Mouse (Mus musculus): ENCODE measurements at regions not wholly inside any gene's neighbourhood (a gene's known extent, or its start where the extent isn't known, plus 50 kb on each side); places are given as distances from the start of the nearest gene placed in this dataset.
A peak's percentile ranks its signal among the peaks of the same experiment; 100 is the strongest.

DNA sequence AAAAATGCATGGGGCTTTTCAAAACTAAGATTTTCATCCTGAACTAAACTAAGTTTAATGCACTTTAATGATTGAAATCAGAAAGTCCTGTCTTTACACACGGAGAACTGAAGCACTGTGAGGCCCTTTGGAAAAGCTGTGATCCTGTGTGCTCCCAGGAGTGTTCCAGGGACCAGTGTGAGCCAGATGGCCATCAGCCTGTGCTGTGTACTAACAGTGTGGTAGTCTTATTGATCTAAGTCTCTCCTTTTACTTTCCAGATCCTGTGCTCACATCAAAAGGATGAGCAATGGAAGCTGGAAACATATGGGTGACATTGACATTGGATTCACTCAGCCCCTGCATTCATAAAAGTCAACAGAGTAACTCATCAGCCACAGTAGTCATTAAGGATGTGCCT lies 322.5 kb downstream of the Amd2 start:
- DNase-seq, result peak in 1 of 2 experiments; percentile 3

DNA sequence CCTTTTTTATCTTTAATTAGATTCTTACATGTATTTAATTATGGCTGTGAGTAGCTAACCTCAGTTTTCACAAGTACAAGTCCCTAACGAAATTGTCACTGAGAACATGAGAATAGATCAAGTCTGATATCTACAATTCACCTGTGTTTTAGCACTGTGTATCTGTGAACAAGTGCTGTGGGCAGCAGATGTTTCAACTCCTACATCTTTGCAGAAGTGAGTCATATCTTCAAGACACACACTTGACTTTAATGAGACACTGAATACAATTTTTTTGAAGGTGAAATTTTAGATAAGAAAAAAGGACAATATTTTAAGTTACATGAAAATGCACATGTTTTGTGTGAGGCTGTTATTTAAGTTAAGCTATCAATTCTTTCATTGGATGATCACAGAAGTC lies 330.0 kb downstream of the Amd2 start:
- no peak for DNase-seq

All from cerebellum, postnatal 10 days (tissue).